Mouse (Mus musculus) midbrain, postnatal 0 days (tissue): ENCODE data around the gene Nr2e1. TPM values are rescaled to one million over a fixed set of nuclear protein-coding genes. Genes with fewer than 3 reads are reported as not detected.
A peak's percentile ranks its signal among the peaks of the same experiment; 100 is the strongest.

Experiments
- ATAC-seq: fragments of 200-750 bp; cut with Nextera tagmentation; 2 replicates; pipeline ENCODE4 v1.8.0; 2017; ENCODE audit warnings: moderate number of reproducible peaks, mild to moderate bottlenecking, moderate TSS enrichment, moderate library complexity; ENCODE audit not compliant: low FRiP score
- DNase-seq: peaks from one replicate; pipeline ENCODE4 v3.0.0-alpha.2; 2015; ENCODE audit warnings: low spot score
- H3K27ac ChIP-seq: fragments of 300-500 bp; sonication (generic); 2 replicates; pipeline ENCODE4 v1.5.1; 2014; ENCODE audit warnings: low read depth, mild to moderate bottlenecking, low read length, mixed read lengths
- H3K27me3 ChIP-seq: fragments of 300-500 bp; sonication (generic); 2 replicates; pipeline ENCODE4 v1.6.1; 2014; ENCODE audit warnings: low read length, control low read depth, mixed read lengths; ENCODE audit not compliant: insufficient read depth
- H3K36me3 ChIP-seq: fragments of 300-500 bp; sonication (generic); 2 replicates; pipeline ENCODE4 v1.6.1; 2014; ENCODE audit warnings: low read length, control low read depth, mixed read lengths; ENCODE audit not compliant: insufficient read depth
- H3K4me1 ChIP-seq: fragments of 300-500 bp; sonication (generic); 2 replicates; pipeline ENCODE4 v1.6.1; 2014; ENCODE audit warnings: mild to moderate bottlenecking, control low read depth, antibody characterized with exemption, low read length, mixed read lengths; ENCODE audit not compliant: insufficient read depth
- H3K4me2 ChIP-seq: fragments of 300-500 bp; sonication (generic); 2 replicates; pipeline ENCODE4 v1.6.1; 2014; ENCODE audit warnings: low read depth, mild to moderate bottlenecking, low read length, mixed read lengths; ENCODE audit not compliant: poor library complexity, severe bottlenecking
- H3K4me3 ChIP-seq: fragments of 300-500 bp; sonication (generic); 2 replicates; pipeline ENCODE4 v1.5.1; 2014; ENCODE audit warnings: low read depth, mild to moderate bottlenecking, low read length, moderate library complexity
- H3K9ac ChIP-seq: fragments of 300-500 bp; sonication (generic); replicated peaks from 2 replicates; pipeline ENCODE4 v1.6.1; 2014; ENCODE audit warnings: mild to moderate bottlenecking, low read length, moderate library complexity, mixed read lengths; ENCODE audit not compliant: poor library complexity, severe bottlenecking
- H3K9me3 ChIP-seq: fragments of 300-500 bp; sonication (generic); 2 replicates; pipeline ENCODE4 v1.6.1; 2016; ENCODE audit warnings: low read length, control low read depth
- CTCF ChIP-seq: IDR thresholded peaks from 2 replicates; pipeline ENCODE4 v1.5.1; 2016; ENCODE audit warnings: antibody characterized with exemption, mild to moderate bottlenecking
- WGBS: fragments of 180-500 bp; shearing (Covaris S2); extraction: QIAGEN DNeasy Blood & Tissue Kit; methylation state at CpG from one replicate; pipeline ENCODE4 v1.1.7; 2014; 5-methylcytosine and 5-hydroxymethylcytosine counted together
- polyA plus RNA-seq: library from polyadenylated mRNA; unstranded; fragments of >200 nt; fragmentation: Nextera tagmentation; extraction: Ambion mirVana; gene quantifications from 2 replicates; pipeline ENCODE4 v1.2.1, GENCODE M21; 2015
- total RNA-seq: library from RNA; depleted of rRNA; stranded (reverse); fragments of >200 nt; gene quantifications from 2 replicates; pipeline ENCODE4 v1.2.3, GENCODE M21; 2014; rRNA removed

Gene Nr2e1
- total and polyA plus RNA-seq, 2 experiments from 2014 or later = 1.3 to 3.6 TPM

DNA sequence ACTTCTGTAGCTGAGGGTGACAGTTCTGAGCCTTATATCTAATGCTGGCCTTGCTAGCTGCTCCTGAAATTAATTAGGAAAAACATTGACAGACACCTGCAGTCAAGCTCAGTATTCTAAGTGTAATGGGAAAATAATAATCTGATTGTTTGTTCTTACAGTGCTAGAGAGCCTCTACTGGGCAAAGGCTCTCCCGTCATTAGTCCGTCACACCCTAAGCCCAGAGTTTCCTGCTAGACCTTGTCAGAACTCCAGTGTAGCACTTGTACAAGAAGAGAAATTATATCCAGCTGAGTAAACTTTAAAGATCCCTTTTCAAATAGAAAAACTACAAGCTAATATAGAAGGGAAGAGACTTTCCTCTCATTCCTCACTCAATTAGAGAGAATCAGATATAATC lies 60.5 kb downstream of the Nr2e1 start:
- ATAC-seq = no peak
- DNase-seq = no peak
- 0 out of 2 replicates have a peak, but pooled peaks cover 4% of the 10 kb centered on the region for H3K36me3 ChIP-seq
- no peak overlapping the region for H3K4me2 ChIP-seq
- H3K27me3 ChIP-seq = no peaks in the 10 kb centered on the region
- WGBS = 38% methylated on average over 2 of the region's 2 CpGs
- H3K9me3 ChIP-seq = no peaks in the 10 kb centered on the region
- no peak overlapping the region for H3K4me3 ChIP-seq
- no peak overlapping the region for H3K9ac ChIP-seq
- no peak overlapping the region for H3K27ac ChIP-seq
- no peak for TF ChIP-seq CTCF
- no peaks in the 10 kb centered on the region for H3K4me1 ChIP-seq

DNA sequence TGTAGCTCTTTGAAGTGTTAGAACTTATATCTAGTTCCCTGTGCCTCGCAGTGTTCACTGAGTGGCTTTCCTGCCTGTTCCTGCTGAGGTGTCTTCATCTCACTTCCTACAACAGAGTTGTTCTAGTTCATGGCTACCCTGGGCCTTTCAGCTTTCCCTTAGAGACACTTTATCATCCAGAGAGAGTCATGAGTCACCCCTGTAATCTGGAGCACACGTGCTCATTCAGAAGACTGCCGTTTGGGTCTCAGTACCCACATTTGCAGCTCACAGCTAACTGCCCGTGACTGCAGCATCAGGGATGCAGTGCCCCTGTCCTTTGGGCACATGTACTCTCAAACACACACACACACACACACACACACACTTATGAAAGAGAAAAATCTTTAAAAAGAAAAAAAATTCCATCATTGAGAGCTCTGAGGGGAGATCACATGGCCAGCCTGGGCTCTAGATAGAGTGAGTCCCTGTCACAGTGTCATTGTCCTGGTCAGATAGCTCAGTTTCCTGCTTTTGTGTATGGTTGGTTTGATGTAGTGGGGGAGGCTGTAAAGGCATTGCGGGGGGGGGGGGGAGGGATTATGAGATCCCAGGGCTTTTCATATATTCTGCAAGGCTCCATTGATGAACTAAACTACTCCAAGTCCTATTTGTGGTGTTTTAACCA lies 62.0 kb downstream of the Nr2e1 start:
- H3K9ac ChIP-seq = no peak overlapping the region
- DNase-seq (no peak), ATAC-seq (no peak)

DNA sequence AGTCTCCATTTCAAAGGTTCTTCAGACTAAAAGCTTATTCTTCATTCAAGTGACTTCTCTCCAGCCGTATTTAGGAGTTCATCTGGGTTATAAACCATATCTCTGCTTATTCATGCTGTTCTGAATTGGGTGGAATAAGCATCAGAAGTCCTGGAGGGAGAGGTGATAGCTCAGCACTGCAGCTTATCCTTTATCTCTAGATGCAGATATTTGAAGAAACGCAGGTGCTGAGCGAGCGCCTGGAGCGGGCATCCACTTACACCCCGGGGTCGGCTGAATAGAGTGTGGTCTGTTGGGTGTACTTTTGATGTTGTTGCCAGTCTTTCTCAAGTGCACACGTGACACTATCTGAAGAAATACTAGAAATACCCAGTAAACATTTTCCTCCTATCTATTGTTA lies 65.1 kb downstream of the Nr2e1 start:
- no peak for DNase-seq
- WGBS = 80% methylated on average over 8 of the region's 8 CpGs
- no peak for ATAC-seq
- no peak overlapping the region for H3K9ac ChIP-seq
- no peaks in the 10 kb centered on the region for H3K4me1 ChIP-seq
- no peak overlapping the region for H3K4me3 ChIP-seq
- no peak overlapping the region for H3K4me2 ChIP-seq
- TF ChIP-seq CTCF = no peak
- no peaks in the 10 kb centered on the region for H3K36me3 ChIP-seq
- no peak overlapping the region for H3K27ac ChIP-seq
- H3K9me3 ChIP-seq = no peaks in the 10 kb centered on the region
- H3K27me3 ChIP-seq = no peaks in the 10 kb centered on the region

More for the DNA sequence above, 62.0 kb downstream of the Nr2e1 start:
- Histone ChIP-seq H3K4me3 (no peak overlapping the region), H3K9me3 (no peaks in the 10 kb centered on the region), H3K27ac (no peak overlapping the region), H3K27me3 (no peaks in the 10 kb centered on the region), H3K4me2 (no peak overlapping the region), H3K36me3 (0 out of 2 replicates have a peak, but pooled peaks cover 4% of the 10 kb centered on the region), H3K4me1 (no peaks in the 10 kb centered on the region)
- 46% methylated on average over 5 of the region's 5 CpGs for WGBS
- no peak for TF ChIP-seq CTCF

DNA sequence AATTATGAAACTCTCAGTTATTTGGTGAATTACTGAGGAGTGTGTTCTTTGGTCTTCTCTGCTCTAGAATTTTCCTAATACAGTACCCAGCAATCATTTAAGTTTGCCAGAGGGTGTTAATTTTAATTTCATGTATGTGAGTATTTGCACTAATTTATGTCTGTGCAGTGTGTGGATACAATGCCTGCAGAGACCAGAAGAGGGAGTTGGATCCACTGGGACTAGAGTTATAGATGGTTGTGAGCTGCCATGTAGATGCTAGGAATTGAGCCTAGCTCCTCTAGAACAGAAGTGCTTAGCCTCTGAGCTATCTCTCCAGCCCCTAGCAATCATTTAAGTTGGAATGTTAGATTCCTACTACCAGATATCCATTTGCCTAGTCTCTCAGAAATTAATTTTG lies 69.3 kb downstream of the Nr2e1 start:
- Histone ChIP-seq H3K27ac (no peak overlapping the region), H3K9ac (no peak overlapping the region), H3K4me1 (no peaks in the 10 kb centered on the region), H3K36me3 (no peaks in the 10 kb centered on the region), H3K9me3 (no peaks in the 10 kb centered on the region), H3K4me2 (no peak overlapping the region), H3K27me3 (no peaks in the 10 kb centered on the region), H3K4me3 (no peak overlapping the region)
- peak; percentile 10; the same call in 1 of the 2 replicates for TF ChIP-seq CTCF
- no peak for DNase-seq
- no peak for ATAC-seq

Other genes with a start within 250 kb of the Nr2e1 start
- gene Afg1l, start 105.1 kb downstream of the Nr2e1 start, total RNA-seq = 7.8 and 8.5 TPM in 2 replicates
- gene Afg1l, start 105.1 kb downstream of the Nr2e1 start, polyA plus RNA-seq = 5.8 and 6.6 TPM in 2 replicates
- 131 and 149 TPM in 2 replicates for gene Snx3, start 81.6 kb downstream of the Nr2e1 start, total RNA-seq
- 339 and 343 TPM in 2 replicates for gene Snx3, start 81.6 kb downstream of the Nr2e1 start, polyA plus RNA-seq
- 41.8 and 46.6 TPM in 2 replicates for gene Ostm1, start 190 bp upstream of the Nr2e1 start, total RNA-seq
- 39.5 and 40.0 TPM in 2 replicates for gene Ostm1, start 190 bp upstream of the Nr2e1 start, polyA plus RNA-seq
- gene Sec63, start 177.9 kb upstream of the Nr2e1 start, total RNA-seq = 16.9 and 24.8 TPM in 2 replicates
- 10.3 and 11.5 TPM in 2 replicates for gene Sec63, start 177.9 kb upstream of the Nr2e1 start, polyA plus RNA-seq